Mouse (Mus musculus): ENCODE measurements at regions not wholly inside any gene's neighbourhood (a gene's known extent, or its start where the extent isn't known, plus 50 kb on each side); places are given as distances from the start of the nearest gene placed in this dataset.

DNA sequence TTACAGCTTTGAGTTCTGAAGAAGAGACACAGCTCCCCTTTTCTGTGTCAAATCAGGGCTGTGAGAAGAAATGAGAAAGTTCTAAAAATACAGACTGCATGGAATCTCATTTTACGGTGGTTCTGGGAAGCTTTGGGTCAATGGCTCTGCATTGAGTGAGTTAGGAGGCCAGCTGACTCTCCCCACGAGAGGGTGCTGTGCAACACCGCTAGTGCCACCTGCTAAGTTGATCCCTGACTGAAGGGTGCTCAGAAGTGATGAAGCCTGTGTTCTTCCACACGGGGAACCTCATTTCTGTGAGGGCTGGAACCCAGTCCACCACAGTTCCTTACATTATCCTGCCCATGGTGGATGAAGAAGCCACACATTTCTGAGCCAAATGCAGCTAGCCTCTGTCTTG lies 159.5 kb upstream of the Eef2kmt start:
- TF ChIP-seq ZNF384 (IDR thresholded peaks at IDR 0.05; ENCODE audit: low read depth, low read length) (no peak), CHD2 (IDR thresholded peaks at IDR 0.05; ENCODE audit: low read depth, low read length) (no peak), ZC3H11A (IDR thresholded peaks at IDR 0.05; ENCODE audit: borderline replicate concordance, low read depth, low read length) (no peak), MAFK (IDR thresholded peaks at IDR 0.05; ENCODE audit: insufficient read depth, low read depth, low read length) (no peak), HCFC1 (IDR thresholded peaks at IDR 0.05; ENCODE audit: borderline replicate concordance, insufficient read depth, low read length) (no peak)

All from ES-E14 (cell line).